Mouse (Mus musculus) forebrain, embryonic 10.5 days (tissue): ENCODE measurements around the gene Tmem38a. TPM values are rescaled to one million over a fixed set of nuclear protein-coding genes. Genes with fewer than 3 reads are reported as not detected.

ENCODE experiments used
- microRNA-seq: library from miRNA; unstranded; fragments of <30 nt; microRNA quantifications from one replicate; pipeline ENCODE4, GENCODE M21; 2017
- polyA plus RNA-seq: library from polyadenylated mRNA; unstranded; fragments of >200 nt; fragmentation: Nextera tagmentation; extraction: Ambion mirVana; gene quantifications from 2 replicates; pipeline ENCODE4 v1.2.1, GENCODE M21; 2016

Gene Tmem38a
- polyA plus RNA-seq, 1 experiment from 2014 or later, result 8.6 TPM

Small RNA genes within 50 kb of the gene (microRNA-seq; reads per million reads assigned to microRNA genes)
- gene Gm28019, result not detected

Other genes with a start within 250 kb of the Tmem38a start
- 72.9 and 74.3 TPM in 2 replicates for gene Eps15l1, start 150.6 kb upstream of the Tmem38a start, polyA plus RNA-seq
- gene Calr3, start 128.2 kb upstream of the Tmem38a start, polyA plus RNA-seq, result 1.1 and 1.5 TPM in 2 replicates
- 13.6 and 14.3 TPM in 2 replicates for gene 1700030K09Rik, start 128.2 kb upstream of the Tmem38a start, polyA plus RNA-seq
- gene Cherp, start 96.8 kb upstream of the Tmem38a start, polyA plus RNA-seq, result 108 and 114 TPM in 2 replicates
- 14.0 and 15.3 TPM in 2 replicates for gene Slc35e1, start 79.4 kb upstream of the Tmem38a start, polyA plus RNA-seq
- 19.4 and 20.1 TPM in 2 replicates for gene Med26, start 23.8 kb upstream of the Tmem38a start, polyA plus RNA-seq
- gene Smim7, start 967 bp upstream of the Tmem38a start, polyA plus RNA-seq, result 105 and 106 TPM in 2 replicates
- 0.07 TPM in 1 of 2 replicates, not detected in the other for gene Nwd1, start 74.7 kb downstream of the Tmem38a start, polyA plus RNA-seq
- gene Sin3b, start 151.2 kb downstream of the Tmem38a start, polyA plus RNA-seq, result 146 and 151 TPM in 2 replicates
- 2.0 and 2.7 TPM in 2 replicates for gene F2rl3, start 189.8 kb downstream of the Tmem38a start, polyA plus RNA-seq